Mouse (Mus musculus) right cerebral cortex, adult 2 months (tissue): Measurements from ENCODE around the gene Tango2.

Experiments used
- DNase-seq, 2 experiments: peaks; one replicate each; pipeline ENCODE4 v3.0.0; 2021 to 2022; ENCODE audit warnings: low spot score in 2 of 2

The Tango2 gene

GRCm38 (mm10) chr16:18383045-18383726 lies 35.3 kb upstream of the Tango2 start:
- DNase-seq, result no peak

- DNase-seq, result no peak
Observed at GRCm38 (mm10) chr16:18381621-18382258, 33.8 kb upstream of the Tango2 start.

GRCm38 (mm10) chr16:18380495-18381063 lies 32.7 kb upstream of the Tango2 start:
- no peak for DNase-seq

GRCm38 (mm10) chr16:18379338-18380001 lies 31.6 kb upstream of the Tango2 start:
- DNase-seq, result no peak

- DNase-seq, result no peak
Observed at GRCm38 (mm10) chr16:18378489-18378888, 30.6 kb upstream of the Tango2 start.

- no peak for DNase-seq
Observed at GRCm38 (mm10) chr16:18377203-18377602, 29.3 kb upstream of the Tango2 start.

GRCm38 (mm10) chr16:18376297-18376954 lies 28.5 kb upstream of the Tango2 start:
- DNase-seq, result no peak

GRCm38 (mm10) chr16:18373632-18374031 lies 25.7 kb upstream of the Tango2 start:
- DNase-seq, result no peak

GRCm38 (mm10) chr16:18370197-18370596 lies 22.3 kb upstream of the Tango2 start:
- DNase-seq, result no peak

- DNase-seq, result no peak
Observed at GRCm38 (mm10) chr16:18366849-18367248, 18.9 kb upstream of the Tango2 start.

- no peak for DNase-seq
Observed at GRCm38 (mm10) chr16:18362948-18363347, 15.0 kb upstream of the Tango2 start.

GRCm38 (mm10) chr16:18360151-18360805 lies 12.4 kb upstream of the Tango2 start:
- peak; percentile 41 to 47 for DNase-seq

GRCm38 (mm10) chr16:18357977-18358376 lies 10.1 kb upstream of the Tango2 start:
- no peak for DNase-seq

- no peak for DNase-seq
Observed at GRCm38 (mm10) chr16:18356961-18357360, 9.1 kb upstream of the Tango2 start.

GRCm38 (mm10) chr16:18353106-18353505 lies 5.2 kb upstream of the Tango2 start:
- DNase-seq, result no peak

- peak; percentile 34 to 58 for DNase-seq
Observed at GRCm38 (mm10) chr16:18351313-18352055, 3.6 kb upstream of the Tango2 start.

GRCm38 (mm10) chr16:18349761-18350325 lies 1.9 kb upstream of the Tango2 start:
- no peak for DNase-seq

GRCm38 (mm10) chr16:18348601-18349175 lies 785 bp upstream of the Tango2 start:
- DNase-seq, result peak; percentile 27 to 38

GRCm38 (mm10) chr16:18345243-18345642 lies 2.7 kb downstream of the Tango2 start:
- DNase-seq, result peak; percentile 89 to 94

- peak; percentile 98 for DNase-seq
Observed at GRCm38 (mm10) chr16:18343778-18344177, 4.1 kb downstream of the Tango2 start.
